Mouse (Mus musculus) liver, embryonic 14.5 days (tissue): ENCODE measurements around the gene Trp63.

Experiments used
- CTCF ChIP-seq: IDR thresholded peaks from 2 replicates; pipeline ENCODE4 v1.5.1; 2016; ENCODE audit warnings: antibody characterized with exemption, low read depth, control low read depth
- EP300 ChIP-seq: IDR thresholded peaks from 2 replicates; pipeline ENCODE4 v1.6.1; 2016; ENCODE audit warnings: antibody characterized with exemption, low read depth

DNA sequence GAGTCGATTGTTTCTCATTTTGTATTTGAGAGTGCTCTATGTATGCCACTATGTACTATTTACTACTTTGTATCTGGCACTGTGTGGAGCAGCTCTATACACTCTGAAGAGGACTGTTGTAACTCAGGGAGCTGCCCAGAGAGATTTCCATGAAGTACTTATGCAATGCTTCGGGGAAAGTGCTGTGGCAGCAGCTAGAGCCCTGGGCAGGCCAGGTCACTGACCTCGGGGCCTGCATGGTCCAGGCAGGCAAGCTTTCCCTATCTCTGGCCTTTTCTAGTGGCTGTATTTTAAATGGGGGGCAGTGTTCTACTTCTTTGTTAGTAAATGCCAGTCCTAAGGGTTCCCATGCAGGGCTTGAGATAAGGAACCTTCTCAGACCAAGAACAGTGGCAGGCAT, 121.4 kb downstream of the Trp63 start:
- no peak for TF ChIP-seq CTCF
- TF ChIP-seq EP300: no peak
